Mouse (Mus musculus): ENCODE results near the gene Cbx4.

The Cbx4 gene

DNA sequence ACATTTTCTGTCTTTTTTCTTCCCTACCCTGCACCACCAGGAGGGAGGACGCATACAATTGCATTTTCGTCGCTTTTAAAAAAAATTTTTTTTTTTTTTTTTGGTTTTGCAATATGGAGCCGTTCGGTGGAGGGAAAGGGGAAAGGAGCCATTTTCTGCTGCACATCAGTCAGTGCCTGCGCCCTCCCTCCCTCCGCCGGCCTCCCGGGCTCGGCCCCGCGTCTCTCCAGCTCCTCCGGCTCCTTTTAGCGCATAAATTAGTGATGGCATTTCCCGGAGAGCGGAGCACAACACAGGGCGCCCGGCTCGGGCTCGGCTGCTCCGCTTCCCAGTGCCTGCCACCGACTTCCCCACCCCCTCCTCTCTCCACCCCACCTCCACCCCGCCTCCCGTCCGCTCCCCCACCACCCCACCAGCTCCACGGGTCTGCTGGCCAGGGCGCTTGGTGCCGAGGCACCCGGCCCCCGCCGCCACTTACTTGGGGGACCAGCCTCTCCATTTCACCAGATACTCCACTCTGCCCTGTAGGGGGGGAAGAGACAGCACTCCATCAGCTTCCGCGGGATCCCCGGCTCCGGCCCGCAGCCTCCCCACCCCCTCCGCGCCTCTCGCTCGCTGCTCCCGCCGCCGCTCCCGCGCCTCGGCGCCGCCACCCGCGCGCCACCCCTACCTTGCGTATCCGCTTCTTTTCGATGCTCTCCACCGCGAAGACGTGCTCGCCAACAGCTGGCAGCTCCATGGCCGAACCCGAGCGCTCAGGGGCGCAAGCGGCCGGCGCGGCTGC is 550 bp downstream of the Cbx4 start:
- peak; percentile 57 to 60 for DNase-seq (ENCODE audit: low spot score in 2 of 2)

DNA sequence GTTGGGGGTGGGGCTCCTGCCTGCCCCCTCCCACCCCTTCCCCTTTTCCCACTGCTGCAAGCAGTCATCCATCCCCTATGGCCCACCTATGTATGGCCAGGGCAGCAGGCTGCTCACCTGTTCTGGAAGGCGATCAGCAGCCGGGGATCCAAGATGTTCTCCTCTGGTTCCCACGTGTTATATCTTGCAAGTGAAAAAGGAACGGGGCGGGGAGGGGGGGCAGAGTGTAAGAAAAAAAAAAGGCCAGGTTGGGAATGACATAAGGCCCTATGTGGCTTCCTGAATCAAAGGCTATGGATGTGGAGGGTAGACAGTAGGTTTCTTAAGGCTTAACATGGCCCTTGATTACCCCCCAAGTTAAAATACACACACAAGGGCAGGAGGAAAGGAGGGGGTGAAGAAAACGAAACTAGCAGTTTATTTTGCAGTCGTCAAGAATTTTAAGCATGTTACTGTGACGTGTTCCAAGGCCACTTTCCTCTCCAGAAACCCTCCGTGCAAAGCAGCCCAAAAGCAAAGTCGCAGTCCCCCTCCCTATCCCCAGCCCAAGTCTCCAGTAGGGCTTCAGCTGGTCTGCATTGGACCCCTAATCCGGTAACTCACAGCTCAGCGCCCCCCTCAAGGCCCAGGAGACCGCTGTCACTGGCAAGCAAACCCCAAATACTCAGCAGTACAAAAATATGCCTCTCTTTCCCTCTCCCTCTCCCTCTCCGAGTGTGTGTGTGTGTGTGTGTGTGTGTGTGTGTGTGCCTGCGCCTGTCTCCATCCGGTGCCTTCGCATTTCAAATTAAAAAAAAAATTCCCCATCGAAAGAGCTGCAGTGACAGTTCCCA is 1.4 kb downstream of the Cbx4 start:
- DNase-seq (ENCODE audit: low spot score in 2 of 2): peak in 1 of 2 experiments; percentile 26

DNA sequence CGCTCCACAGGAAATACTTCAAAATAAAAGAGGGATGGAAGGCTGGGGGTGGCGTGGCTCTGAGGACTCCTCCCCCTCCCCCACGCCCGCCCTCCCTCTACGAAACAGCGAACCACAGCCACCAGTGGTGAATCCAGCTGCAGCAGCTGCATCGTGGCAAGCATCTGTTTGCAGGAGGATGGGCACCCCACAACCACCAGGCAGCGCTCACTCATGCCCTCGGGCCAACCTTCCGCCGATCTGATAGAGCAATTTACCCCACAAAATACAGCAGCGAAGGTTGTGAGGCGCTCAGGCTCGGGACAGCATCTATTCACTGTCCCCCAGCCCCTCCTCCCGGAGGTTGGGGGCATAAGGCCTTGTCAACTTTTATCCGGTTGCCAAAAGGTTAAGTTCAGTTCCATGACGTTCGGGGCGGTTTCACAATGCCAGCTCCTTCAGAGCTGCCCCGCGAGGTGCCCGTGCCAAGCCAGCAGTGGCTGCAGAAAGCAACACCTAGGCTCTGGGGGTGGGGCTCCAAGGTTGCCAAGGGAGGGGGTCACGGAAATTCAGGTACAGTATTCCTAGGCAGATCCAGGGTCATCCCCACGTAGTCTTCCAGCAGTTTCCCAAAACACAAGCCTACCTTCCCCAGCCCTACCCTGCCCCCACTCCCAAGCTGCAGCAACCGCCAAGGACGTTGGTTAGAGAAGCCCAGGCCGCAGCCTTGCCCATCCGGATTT is 2.1 kb downstream of the Cbx4 start:
- DNase-seq (ENCODE audit: low spot score in 2 of 2): peak; percentile 38 to 64

DNA sequence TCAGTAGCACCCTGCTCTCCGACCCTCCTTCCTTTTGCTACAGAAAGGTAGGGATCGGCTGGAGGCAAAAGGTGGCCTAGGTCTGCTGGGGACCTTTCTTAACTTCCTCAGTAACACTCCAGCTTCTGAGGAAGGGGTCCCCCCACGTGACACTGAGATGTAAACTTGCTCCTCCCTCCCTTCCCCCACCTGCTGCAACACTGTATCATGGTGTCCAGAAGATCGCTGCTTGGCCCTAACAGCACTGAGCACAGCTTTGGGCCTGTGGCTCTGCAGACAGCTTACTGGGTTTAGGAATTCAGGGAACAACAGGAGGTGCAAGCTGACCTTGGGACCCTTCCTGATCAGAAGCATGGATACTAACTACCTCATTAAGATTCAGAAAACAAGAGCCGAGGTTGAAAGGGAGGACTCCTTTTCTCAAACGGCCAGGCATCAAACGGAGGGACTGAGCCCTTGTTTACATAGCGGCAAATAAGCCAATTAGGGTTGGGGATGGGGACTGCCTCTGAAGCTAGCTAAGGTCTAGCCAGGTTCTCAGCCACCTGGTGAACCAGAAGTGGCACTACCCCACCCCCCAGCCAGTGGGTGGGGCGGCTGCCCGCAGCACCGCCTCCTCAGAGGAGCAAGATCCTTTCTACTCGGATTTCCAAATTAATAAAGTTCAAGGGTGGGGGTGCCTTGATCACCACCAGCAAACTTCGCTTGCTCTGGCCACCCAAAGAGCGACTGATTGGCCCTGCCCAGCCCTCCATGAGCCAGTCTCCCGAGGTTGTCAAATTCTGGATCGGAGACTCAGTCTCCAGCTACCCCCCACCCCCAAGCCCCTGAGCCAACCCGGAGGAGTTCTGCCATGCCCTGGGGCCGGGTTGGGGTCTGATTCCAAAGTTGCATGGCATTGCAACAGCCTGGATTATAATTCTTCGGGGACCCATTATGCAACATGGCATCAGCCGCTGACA is 3.1 kb downstream of the Cbx4 start:
- no peak for DNase-seq (ENCODE audit: low spot score in 2 of 2)

DNA sequence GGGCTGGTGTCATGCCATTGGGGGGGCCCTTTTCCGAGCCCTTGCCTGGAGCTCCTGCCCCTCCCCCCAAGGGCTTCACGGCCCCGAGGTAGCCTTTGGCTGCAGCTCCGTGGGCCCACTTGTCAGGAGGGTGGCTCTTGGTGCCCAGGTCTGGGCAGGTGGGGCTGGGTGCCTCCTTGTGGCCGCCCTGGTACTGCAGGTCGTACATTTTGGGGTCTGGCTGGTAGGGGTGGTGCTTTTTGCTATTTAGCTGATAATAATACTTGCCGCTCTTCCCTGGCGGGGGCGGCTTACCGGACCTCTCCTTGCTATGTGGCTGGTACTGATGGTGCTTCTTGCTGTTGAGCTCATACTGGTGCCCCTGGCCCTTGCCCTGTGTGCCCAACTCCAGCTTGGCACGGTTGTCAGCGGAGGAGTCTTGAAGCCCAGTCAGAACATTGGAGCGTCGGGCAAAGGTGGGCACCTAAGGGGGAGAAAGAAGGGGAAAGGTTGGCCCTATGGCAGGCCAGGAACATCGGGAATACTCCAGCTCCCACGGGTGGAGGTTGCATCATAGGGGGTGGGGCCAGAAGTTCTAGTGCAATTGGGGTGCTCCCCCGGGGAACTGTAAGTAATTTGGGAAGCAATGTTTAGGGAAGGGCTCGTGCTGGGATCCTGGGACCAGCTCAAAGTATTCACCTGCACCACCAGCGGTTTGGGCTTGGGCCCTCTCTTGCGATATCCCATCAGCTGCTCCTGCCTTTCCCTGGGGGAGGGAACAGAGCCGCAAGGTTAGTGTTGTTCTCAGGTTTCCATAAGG is 4.0 kb downstream of the Cbx4 start:
- peak; percentile 40 to 73 for DNase-seq (ENCODE audit: low spot score in 2 of 2)

DNA sequence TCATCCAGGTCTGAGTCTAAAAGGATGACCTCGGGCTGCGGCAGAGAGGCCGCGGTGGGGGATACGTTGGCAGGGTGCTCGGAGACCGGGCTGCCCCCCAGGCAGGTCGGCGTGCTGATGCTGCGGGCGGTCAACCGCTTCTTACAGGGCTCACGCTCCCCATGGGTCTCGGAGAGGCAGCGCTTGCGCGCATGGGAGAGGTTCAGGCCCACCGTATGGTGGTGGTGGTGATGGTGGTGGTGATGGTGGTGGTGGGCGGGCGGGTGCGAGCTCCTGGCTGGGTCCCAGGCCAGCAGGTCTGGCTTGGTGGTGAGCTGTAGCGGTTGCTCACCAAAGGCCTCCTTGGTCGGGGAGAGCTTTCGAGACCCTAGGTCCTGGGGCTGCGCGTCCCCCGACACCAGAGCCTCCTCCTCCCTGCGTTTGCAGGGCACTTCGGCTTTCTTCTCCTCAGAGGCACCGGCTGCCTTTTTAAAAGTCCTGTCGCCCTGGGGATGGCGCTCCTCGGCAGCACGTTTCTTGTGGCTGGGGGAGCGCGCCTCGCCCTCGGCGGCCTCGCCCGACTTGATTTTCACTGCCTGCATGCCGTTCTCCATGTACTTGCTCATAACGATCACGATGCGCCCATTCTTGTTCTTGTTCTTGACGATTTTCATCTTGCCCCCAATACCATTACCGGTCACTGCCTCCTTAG is 4.7 kb downstream of the Cbx4 start:
- DNase-seq (ENCODE audit: low spot score in 2 of 2): no peak

DNA sequence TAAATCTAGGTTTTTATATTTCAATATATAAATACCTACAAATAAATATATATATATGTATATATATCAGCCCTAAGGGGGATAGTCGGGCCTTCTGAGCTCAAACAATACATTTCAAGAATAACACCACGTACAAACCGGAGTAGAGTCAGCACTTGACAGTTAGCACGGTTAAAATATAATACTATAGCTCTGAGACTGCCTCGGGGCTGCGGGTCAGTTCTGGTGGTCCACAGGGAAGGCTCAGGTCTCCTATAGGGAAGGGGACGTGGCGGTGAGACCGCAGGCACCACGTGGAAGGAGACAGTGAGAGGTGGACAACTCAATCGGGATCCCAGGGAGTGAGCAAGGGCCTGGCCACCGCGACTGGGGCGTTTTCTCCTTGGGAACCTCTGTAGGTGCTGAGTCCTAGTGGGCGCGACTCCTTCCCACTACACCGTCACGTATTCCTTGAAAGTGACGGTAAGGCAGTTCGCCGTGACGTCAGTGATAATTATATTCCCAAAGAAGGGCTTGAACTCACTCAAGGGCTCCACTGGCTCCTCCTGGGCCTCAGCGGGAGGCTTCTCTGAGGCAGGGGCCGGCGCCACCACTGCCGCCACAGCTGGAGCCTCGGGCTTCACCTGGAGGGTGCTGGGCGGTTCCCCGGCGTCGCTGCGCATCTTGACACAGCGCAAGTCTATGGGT is 5.4 kb downstream of the Cbx4 start:
- DNase-seq (ENCODE audit: low spot score in 2 of 2): no peak

DNA sequence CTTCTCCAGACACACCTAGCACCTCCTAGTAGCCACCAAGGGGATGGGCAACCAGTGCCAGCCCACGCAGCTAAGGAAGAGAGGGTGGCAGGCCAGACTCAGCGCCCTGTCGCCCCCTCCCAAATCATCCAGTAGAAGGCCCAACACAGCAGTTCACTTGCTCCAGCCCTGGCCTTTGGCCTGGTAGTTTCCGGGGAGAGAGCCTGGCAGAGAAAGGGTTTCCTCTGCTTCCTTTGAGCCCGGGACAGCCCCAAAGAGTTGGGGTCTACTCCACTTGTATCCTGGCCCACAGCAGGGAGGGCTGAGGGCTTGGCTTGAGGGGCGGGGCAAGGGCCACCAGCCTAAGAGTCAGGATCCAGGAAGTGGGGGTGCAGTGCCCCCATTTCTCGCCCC is 6.6 kb downstream of the Cbx4 start:
- no peak for DNase-seq (ENCODE audit: low spot score in 2 of 2)

DNA sequence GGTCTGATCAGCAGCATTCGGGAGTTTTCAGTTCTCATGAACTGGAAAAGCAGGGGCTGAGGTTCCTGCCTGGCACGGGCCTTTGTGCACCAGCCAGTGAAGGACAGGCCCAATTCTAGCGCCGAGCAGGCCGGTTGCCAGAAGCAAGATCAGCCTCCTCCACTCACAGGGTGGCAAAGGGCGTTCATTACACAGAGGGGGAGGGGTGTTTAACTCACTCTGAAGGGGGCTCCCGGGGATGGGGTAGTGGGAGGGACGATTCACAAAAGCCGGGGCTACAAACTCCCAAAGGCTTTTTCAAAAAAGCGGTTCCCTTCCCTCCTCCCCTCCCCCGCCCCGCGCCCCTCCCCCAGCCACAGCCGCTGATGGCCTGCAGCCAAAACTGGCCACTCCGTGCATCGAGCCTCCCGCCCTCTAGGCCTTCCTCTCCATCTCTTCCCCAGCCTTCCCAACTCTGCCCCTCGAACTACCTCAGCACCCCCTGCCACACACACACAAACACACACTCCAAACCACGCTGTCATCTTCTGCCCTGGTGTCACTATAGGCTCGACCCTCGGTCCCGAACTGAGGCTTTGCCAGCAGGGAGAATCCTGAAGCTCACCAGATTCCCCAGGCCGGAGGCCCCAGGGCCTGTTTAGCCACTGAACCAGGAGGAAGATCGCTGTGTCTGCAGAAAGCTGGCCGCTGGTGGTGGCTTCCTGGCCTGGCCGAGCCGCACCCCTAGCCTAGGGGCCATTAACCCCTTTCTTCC is 7.2 kb downstream of the Cbx4 start:
- peak in 1 of 2 experiments; percentile 30 for DNase-seq (ENCODE audit: low spot score in 2 of 2)

DNA sequence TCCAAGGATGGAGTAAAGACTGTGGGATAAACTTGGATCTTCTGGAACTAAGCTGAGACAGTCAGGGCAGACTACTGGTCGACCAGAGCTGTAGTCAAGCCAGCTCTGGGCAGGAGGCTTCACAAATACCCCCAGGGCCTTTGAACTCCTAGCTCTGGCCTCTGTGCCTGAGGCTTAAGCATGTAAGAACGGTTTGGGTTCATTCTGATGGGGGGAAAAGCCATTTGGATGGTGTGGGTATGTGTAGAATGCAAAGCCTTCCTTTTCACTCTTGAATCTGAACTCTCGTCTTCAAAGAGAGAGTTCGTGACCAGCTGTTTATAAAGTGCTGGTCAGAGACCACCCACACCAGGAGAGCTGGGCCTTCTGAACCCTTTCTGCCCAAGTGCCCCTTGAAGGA is 8.3 kb downstream of the Cbx4 start:
- no peak for DNase-seq (ENCODE audit: low spot score in 2 of 2)

DNA sequence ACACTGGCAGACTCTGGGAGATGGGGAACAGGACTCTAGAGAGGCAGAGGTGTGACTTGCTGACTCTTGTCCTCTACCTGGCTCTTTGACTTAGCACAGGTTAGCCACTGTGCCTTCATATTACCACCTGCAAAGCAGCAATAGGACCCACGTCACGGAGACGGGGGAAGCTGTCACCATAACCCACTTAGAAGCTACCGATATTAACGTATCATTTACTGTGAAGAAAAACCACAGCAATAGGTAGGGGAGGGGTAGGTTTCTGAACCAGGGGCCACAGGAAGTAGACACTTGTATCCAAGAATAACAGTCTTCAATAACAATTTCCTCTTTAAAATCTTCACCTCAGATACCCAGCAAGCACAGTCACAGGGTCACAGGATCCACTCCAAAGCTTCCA is 10.2 kb downstream of the Cbx4 start:
- no peak for DNase-seq (ENCODE audit: low spot score in 2 of 2)

DNA sequence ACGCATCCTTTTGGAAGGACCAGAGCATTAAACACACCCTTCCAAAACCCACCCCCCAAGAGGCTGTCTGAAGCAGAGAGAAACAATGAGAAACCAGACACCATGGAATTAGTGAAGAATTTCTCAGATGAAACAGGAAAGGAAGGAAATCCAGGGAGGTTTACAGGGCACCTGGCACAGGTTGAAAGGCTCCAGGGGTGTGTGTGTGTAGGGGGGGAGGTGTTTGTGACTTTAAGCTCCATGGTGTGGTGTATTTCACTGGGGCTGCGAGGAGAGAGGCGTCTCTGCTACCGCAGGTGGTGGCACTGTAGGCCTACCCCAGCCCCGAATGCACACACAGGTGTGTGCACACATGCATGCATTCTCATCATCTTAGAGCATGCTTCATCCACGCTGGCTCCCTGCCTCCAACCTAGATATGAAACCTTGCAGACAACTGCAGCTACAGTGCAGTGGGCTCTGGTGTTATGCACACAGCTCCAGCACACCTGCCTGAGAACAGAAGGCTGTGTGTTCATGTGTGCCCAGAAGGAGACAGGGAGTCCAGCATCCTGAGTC is 12.1 kb downstream of the Cbx4 start:
- DNase-seq (ENCODE audit: low spot score in 2 of 2): no peak

DNA sequence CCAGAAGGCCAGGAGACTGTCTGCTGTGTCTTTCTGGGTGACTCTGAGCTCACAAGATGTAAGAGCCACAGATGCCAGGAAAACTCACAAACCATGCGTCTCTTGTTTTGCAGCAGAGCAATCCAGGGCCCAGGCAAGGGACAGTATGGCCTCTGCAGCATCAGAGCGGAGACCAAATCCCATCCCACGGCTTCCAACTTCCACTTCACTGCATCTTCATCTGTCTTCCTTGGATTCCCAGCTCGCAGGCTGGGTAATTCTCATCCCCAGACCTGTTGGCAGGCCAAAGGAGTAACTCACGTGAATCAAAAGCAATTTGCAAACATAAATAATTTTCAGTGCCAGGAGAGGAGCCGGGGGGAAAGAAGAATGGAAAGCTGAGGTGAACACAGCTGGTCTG is 13.0 kb downstream of the Cbx4 start:
- DNase-seq (ENCODE audit: low spot score in 2 of 2): no peak

DNA sequence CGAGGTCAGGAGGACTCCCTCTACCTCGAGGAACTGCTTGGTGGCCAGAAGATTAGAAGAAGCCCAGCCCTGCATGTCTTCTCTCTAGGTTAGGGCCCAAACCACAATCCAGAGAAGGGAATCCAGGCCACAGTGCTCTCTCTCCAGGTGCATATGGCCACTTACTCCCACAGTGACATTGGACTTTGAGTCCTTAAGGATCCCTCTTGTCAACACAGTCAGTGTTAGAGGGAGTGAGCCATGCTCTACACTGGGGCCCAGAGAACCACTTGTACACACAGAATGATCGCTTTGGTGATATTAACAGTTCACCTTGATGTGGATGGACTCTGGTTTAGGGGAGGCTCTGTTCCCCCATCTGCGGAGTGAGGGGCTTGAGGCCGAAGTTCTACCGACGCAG is 13.8 kb downstream of the Cbx4 start:
- DNase-seq (ENCODE audit: low spot score in 2 of 2): no peak

DNA sequence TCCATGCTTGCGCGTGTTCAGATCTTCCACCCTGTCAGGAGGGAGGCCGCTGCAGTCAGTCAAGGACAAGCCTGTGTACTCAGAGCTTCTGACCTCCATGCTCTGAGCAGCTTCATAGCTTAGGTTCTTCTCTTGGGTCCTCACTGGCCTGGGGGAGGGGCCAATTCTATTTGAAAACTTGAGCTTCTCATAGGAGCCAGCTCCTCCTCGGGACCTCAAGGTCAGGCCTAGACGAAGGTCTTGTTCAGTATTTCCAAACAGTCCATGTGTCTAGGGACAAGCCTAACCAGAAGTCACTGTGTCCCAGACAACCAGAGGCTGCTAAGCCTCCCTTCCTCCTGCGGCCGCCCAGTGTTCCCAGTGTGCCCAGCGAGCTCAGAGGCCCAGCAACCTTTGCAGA is 19.2 kb downstream of the Cbx4 start:
- DNase-seq (ENCODE audit: low spot score in 2 of 2): no peak

DNA sequence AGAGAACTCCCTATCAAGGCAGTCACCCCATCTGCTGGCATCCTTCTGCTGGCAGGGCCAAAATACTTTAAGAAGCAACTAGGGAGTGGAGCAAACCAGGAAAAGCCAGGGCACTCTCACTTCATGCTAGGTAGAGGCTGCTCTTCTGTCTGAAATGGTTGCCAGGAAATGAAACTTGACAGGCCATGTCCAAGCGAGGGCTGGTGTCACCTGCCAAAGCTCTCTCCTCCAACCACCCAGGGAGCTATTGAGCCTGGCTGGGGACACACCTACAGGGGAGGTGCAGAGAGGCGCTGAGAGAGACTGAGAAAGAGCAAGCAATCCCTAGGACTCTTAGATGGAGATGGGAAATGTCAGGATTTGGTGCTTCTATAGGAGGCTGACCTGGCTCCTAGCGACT is 26.8 kb downstream of the Cbx4 start:
- DNase-seq (ENCODE audit: low spot score in 2 of 2): no peak

DNA sequence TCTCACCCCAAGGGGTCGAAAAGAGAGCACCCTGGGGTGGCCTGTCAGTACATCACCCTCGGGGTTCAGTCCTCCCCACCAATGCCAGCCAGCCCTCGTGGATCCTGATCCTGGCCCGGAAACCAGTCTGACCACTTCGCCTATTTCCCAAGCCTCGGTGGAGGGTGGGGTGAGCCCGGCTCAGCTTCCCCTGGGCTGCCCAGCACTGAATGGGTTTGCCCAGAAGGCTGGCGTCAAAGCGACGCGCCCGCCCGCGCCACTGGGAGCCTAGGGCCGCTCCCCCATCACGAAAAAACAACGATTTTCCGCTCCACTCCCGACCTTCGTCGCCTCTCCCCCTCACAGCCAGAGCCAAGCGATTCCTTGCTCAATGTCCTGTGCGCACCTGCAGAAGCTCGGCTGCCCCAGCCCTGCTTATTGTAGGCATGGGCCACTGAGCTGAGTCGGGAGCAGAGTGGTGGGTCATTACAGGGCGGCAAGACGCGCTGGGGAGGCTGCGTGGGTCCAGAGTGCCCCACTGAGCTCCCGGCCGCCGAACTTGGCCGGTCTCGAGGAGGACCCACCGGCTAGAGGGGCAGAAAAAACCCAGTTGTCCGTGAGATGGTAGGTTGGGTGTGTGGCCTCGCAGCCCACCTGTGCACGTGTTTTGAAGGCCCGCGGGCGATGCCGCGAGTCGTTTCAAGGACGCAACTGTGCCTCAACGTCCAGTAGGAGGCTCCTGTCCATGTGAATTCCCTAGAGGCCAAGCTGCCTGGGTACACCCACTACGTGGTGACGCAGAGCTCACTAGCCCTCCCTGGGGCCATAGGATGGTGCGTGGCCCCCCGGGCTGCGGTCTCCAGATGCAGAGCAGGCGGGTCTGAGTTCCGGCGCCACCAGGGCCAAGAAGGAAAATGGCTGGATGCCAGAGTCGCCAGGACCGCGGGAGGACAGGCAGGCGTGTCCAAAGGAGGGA is 27.7 kb downstream of the Cbx4 start:
- DNase-seq (ENCODE audit: low spot score in 2 of 2): peak in 1 of 2 experiments; percentile 27
